Mouse (Mus musculus): Measurements from ENCODE around the gene Raver1. TPM values are rescaled to one million over a fixed set of nuclear protein-coding genes. Genes with fewer than 3 reads are reported as not detected.

Raver1 gene
- polyA plus RNA-seq, 1 experiment: 29.9 TPM

DNA sequence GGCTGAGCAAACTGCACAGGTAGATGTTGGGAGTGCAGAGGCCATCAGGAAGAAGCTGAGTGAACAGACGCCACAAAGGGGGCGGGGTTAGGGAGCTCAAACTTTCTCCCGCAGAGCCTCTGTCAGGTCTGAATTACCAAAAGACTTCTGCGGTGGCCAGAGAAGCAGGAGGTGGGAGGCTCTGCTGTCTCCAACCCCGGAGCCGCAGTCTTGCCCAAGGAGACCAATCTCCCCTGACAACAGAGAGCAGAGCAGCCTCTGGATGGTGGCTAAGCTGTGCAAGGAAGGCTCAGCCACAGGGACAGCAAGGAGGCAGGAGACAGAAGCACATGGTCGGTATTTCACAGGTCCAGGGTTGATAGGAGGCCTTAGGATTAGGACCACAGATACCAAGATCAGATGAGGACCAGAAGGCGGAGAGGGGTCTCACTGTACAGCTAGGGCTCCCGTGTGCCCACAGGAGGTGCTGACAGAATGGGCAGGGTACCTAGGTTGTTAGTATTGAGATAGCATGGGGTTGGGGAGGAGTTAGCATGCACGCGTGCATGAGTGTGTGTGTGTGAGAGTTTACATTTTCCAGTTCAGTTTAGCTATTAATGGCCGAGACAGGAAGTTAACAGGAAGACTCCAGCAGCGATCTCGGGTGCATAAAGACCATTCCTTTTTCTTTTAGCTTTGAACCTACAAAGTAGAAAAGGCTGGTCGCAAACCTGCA lies 8.8 kb upstream of the Raver1 start:
- TF ChIP-seq CTCF (IDR thresholded peaks at IDR 0.05; ENCODE audit: borderline replicate concordance, insufficient read depth, low read depth, low read length) (no peak), POLR2A (IDR thresholded peaks at IDR 0.05; ENCODE audit: borderline replicate concordance, insufficient read depth, low read length) (no peak)
- no peak for DNase-seq
- no peak overlapping the region for H3K4me3 ChIP-seq (replicated peaks; ENCODE audit: insufficient read depth, low read depth, low read length)
- WGBS: 28% methylated on average over 15 of the region's 15 CpGs
- H3K27me3 ChIP-seq (ENCODE audit: control insufficient read depth, insufficient read depth, low read length): no peaks in the 10 kb centered on the region
- H3K27ac ChIP-seq (ENCODE audit: insufficient read depth, low read length): no peak overlapping the region
- no peaks in the 10 kb centered on the region for H3K4me1 ChIP-seq (ENCODE audit: control insufficient read depth, insufficient read depth, low read length)

DNA sequence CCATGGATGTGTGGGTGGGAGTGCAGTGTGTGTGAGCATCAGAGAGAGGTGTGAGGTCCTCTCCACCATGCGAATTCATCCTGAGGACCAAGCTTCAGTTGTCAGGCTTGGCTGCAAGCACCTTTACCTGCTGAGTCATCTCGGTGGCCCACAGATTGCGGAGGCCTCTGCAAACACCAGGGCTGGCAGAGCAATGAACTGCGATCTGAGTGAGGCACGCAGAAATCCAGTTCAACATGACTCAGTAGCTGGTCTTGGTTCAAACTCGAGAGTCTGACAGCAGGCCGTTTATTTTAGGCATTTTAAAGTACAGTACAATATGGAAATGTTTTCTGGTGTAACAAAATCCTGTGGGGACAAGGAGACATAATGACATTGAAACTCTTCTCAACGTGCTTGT lies 6.0 kb upstream of the Raver1 start:
- 57% methylated on average over 8 of the region's 8 CpGs for WGBS
- Histone ChIP-seq H3K4me1 (ENCODE audit: control insufficient read depth, insufficient read depth, low read length) (no peaks in the 10 kb centered on the region), H3K27me3 (ENCODE audit: control insufficient read depth, insufficient read depth, low read length) (no peaks in the 10 kb centered on the region), H3K27ac (ENCODE audit: insufficient read depth, low read length) (no peak overlapping the region), H3K4me3 (replicated peaks; ENCODE audit: insufficient read depth, low read depth, low read length) (no peak overlapping the region)
- no peak for DNase-seq
- TF ChIP-seq CTCF (IDR thresholded peaks at IDR 0.05; ENCODE audit: borderline replicate concordance, insufficient read depth, low read depth, low read length): no peak
- no peak for TF ChIP-seq POLR2A (IDR thresholded peaks at IDR 0.05; ENCODE audit: borderline replicate concordance, insufficient read depth, low read length)

DNA sequence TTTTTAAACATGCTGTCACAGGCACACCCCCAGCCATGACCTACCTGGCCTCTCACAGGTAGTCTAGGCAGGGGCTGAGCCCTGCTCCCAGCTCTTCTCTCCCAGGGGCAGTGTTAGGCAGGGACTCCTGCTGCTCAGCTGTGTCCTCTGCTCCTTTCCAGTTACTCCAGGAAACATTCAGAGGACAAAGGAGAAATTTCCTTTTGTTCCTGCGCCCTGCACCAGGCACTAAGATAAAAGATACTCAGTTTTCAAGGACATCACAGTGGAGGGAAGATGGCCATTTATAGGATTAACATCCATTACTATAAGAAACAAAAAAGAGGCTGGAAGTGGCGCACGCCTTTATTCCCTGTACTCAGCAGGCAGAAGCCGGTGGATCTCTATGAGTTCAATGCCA lies 4.2 kb upstream of the Raver1 start:
- no peak for TF ChIP-seq POLR2A (IDR thresholded peaks at IDR 0.05; ENCODE audit: borderline replicate concordance, insufficient read depth, low read length)
- no peak for TF ChIP-seq CTCF (IDR thresholded peaks at IDR 0.05; ENCODE audit: borderline replicate concordance, insufficient read depth, low read depth, low read length)

DNA sequence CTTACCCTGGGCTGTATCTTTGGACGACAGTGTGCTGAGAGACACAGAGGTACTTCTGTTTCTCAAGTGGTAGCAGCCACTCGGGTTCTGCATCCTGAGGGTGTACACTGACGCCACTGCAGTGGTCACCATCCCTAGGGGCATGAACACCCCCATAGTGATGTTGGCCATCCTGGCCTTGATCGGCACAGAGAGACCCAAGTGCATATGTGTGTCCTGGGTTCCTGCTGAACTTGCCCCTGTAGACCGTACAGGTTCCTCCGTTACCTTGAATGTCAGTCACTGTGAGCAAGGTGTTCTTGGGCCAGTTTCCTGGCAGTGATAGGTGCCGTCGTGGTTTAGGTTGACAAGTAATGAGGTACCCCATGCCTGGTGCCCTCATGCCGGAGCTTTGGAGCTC lies 1.6 kb upstream of the Raver1 start:
- Histone ChIP-seq H3K4me3 (replicated peaks; ENCODE audit: insufficient read depth, low read depth, low read length) (no peak overlapping the region), H3K4me1 (ENCODE audit: control insufficient read depth, insufficient read depth, low read length) (peaks cover 9% of the 10 kb centered on the region), H3K27ac (ENCODE audit: insufficient read depth, low read length) (no peak overlapping the region), H3K27me3 (ENCODE audit: control insufficient read depth, insufficient read depth, low read length) (no peaks in the 10 kb centered on the region)
- WGBS: 96% methylated on average over 9 of the region's 9 CpGs
- DNase-seq: no peak
- TF ChIP-seq POLR2A (IDR thresholded peaks at IDR 0.05; ENCODE audit: borderline replicate concordance, insufficient read depth, low read length): no peak
- no peak for TF ChIP-seq CTCF (IDR thresholded peaks at IDR 0.05; ENCODE audit: borderline replicate concordance, insufficient read depth, low read depth, low read length)

More for the DNA sequence above, 4.2 kb upstream of the Raver1 start:
- no peak overlapping the region for H3K27ac ChIP-seq (ENCODE audit: insufficient read depth, low read length)
- H3K4me3 ChIP-seq (replicated peaks; ENCODE audit: insufficient read depth, low read depth, low read length): no peak overlapping the region
- 58% methylated on average over 4 of the region's 4 CpGs for WGBS
- H3K27me3 ChIP-seq (ENCODE audit: control insufficient read depth, insufficient read depth, low read length): no peaks in the 10 kb centered on the region
- no peak for DNase-seq
- H3K4me1 ChIP-seq (ENCODE audit: control insufficient read depth, insufficient read depth, low read length): no peaks in the 10 kb centered on the region

DNA sequence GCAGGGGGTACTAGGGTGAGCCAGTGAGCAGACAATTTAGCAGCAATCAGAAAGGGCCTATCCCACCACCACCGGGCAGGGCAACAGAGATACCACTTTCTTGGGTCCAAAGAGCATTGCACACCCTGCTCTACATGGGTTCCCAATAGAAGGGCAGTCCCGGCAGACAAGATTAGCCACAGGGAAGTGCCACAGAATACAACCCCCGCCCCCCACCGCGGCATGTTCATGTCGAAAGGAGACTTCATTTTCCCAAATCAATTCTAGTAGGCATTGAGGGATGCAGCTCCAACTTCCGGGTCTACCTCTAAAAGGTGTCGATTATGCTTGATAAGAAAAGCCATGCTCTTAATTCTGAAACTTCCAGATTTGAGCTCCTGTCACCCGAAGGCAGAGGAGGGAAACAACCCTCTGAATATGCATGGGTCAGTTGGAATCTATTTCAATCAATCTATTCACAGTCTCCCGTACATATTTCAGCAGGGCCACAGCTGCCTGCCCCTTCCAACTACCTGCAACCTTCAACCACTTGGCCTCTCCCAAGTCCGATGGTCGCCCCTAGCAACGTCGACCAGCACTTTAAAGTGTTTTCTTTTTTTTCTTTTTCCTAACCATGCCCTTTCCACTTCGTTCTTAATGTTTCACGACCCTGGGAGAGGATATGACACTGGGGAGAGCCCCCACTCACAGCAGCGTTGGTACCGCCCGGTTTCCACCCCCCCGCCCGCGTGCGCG lies 669 bp downstream of the Raver1 start:
- H3K4me1 ChIP-seq (ENCODE audit: control insufficient read depth, insufficient read depth, low read length): peaks cover 9% of the 10 kb centered on the region
- 2% methylated on average over 24 of the region's 24 CpGs for WGBS
- H3K27ac ChIP-seq (ENCODE audit: insufficient read depth, low read length): no peak overlapping the region
- DNase-seq: no peak
- H3K4me3 ChIP-seq (replicated peaks; ENCODE audit: insufficient read depth, low read depth, low read length): peak overlapping the region; percentile 93
- TF ChIP-seq CTCF (IDR thresholded peaks at IDR 0.05; ENCODE audit: borderline replicate concordance, insufficient read depth, low read depth, low read length): no peak
- TF ChIP-seq POLR2A (IDR thresholded peaks at IDR 0.05; ENCODE audit: borderline replicate concordance, insufficient read depth, low read length): no peak
- no peaks in the 10 kb centered on the region for H3K27me3 ChIP-seq (ENCODE audit: control insufficient read depth, insufficient read depth, low read length)

DNA sequence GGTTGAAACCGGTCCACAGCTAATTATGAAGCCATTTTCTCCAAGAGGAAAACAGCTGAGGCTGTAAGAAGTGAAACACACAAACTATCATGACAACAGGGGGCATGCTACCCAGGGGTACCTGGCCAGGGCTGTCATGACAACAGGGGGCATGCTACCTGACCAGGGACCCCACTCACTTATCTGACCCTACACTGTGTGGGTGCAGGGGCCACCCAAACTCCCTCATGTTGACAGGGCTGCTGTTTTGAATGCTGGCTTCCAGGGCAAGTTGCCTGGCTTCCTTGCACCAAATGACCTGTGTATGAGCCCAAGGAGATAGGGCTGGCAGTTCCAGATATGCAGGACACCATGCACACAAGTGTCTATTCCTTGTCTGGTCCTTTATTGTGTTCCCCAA lies 1.3 kb downstream of the Raver1 start:
- Histone ChIP-seq H3K27me3 (ENCODE audit: control insufficient read depth, insufficient read depth, low read length) (no peaks in the 10 kb centered on the region), H3K4me3 (replicated peaks; ENCODE audit: insufficient read depth, low read depth, low read length) (peak overlapping the region; percentile 93), H3K4me1 (ENCODE audit: control insufficient read depth, insufficient read depth, low read length) (peaks cover 9% of the 10 kb centered on the region), H3K27ac (ENCODE audit: insufficient read depth, low read length) (no peak overlapping the region)
- no peak for DNase-seq
- no peak for TF ChIP-seq POLR2A (IDR thresholded peaks at IDR 0.05; ENCODE audit: borderline replicate concordance, insufficient read depth, low read length)
- TF ChIP-seq CTCF (IDR thresholded peaks at IDR 0.05; ENCODE audit: borderline replicate concordance, insufficient read depth, low read depth, low read length): no peak
- 88% methylated on average over 1 of the region's 1 CpGs for WGBS

DNA sequence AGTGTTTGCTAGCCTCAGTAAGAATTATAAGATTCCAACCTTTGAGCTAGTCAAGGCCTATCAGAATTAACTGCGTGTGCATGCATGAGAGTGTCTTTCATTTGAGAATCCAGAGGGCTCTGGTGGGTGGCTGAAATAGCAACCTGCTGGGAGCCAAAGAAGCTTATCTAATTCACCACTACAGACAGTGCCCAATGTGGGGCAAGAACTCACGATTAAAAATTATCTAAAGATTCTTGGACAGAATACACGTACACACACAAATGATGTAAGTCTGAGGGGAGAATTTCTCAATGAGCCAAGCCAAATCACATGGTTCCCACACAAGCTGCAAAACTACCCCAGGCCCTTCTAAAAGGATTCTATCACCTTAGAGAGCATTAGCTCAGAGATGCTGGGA lies 8.5 kb downstream of the Raver1 start:
- no peak for DNase-seq
- Histone ChIP-seq H3K27me3 (ENCODE audit: control insufficient read depth, insufficient read depth, low read length) (no peaks in the 10 kb centered on the region), H3K4me1 (ENCODE audit: control insufficient read depth, insufficient read depth, low read length) (peaks cover 4% of the 10 kb centered on the region), H3K4me3 (replicated peaks; ENCODE audit: insufficient read depth, low read depth, low read length) (no peak overlapping the region), H3K27ac (ENCODE audit: insufficient read depth, low read length) (no peak overlapping the region)
- TF ChIP-seq POLR2A (IDR thresholded peaks at IDR 0.05; ENCODE audit: borderline replicate concordance, insufficient read depth, low read length) (no peak), CTCF (IDR thresholded peaks at IDR 0.05; ENCODE audit: borderline replicate concordance, insufficient read depth, low read depth, low read length) (no peak)
- 58% methylated on average over 3 of the region's 3 CpGs for WGBS

DNA sequence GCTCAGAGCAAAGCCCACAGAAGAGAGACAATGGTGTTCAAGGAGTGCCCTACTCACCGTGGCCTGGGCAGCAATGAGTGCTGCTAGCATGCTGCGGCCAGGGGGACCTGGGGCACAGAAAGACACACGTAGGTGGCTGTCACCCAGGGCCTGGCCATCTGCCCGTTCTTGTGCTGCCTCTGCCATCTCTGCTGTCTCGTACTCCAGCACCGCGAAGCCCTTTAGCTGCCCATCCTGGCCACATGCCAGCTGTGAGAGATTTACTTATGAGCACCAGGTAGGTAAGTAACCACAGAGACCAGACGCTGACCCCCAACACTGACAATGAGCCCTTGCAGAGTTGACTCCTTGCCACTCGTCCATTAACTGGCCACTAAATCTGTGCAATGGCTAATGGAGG lies 10.7 kb downstream of the Raver1 start:
- peak in 1 of 2 experiments; percentile 25 for DNase-seq
- Histone ChIP-seq H3K4me1 (ENCODE audit: control insufficient read depth, insufficient read depth, low read length) (peaks cover 4% of the 10 kb centered on the region), H3K27me3 (ENCODE audit: control insufficient read depth, insufficient read depth, low read length) (no peaks in the 10 kb centered on the region), H3K4me3 (replicated peaks; ENCODE audit: insufficient read depth, low read depth, low read length) (no peak overlapping the region), H3K27ac (ENCODE audit: insufficient read depth, low read length) (no peak overlapping the region)
- no peak for TF ChIP-seq CTCF (IDR thresholded peaks at IDR 0.05; ENCODE audit: borderline replicate concordance, insufficient read depth, low read depth, low read length)
- no peak for TF ChIP-seq POLR2A (IDR thresholded peaks at IDR 0.05; ENCODE audit: borderline replicate concordance, insufficient read depth, low read length)
- WGBS: 31% methylated on average over 9 of the region's 9 CpGs

Data from cerebellum, adult 2 months (tissue).